Mouse (Mus musculus) layer of hippocampus, postnatal 14 days (tissue): ENCODE results near the gene Xpot. TPM values are rescaled to one million over a fixed set of nuclear protein-coding genes. Genes with fewer than 3 reads are reported as not detected.

Experiments used
- DNase-seq, 2 experiments: peaks; one replicate each; pipeline ENCODE4 v3.0.0; 2021 to 2022; ENCODE audit warnings: low spot score in 2 of 2, mixed read lengths in 1 of 2
- total RNA-seq, 2 experiments: library from RNA; stranded (reverse); gene quantifications; 2 replicates each; pipeline ENCODE4 v1.2.3; 2021

Gene Xpot
- total RNA-seq, 2 experiments from 2014 or later: 65.4 to 68.9 TPM

DNA sequence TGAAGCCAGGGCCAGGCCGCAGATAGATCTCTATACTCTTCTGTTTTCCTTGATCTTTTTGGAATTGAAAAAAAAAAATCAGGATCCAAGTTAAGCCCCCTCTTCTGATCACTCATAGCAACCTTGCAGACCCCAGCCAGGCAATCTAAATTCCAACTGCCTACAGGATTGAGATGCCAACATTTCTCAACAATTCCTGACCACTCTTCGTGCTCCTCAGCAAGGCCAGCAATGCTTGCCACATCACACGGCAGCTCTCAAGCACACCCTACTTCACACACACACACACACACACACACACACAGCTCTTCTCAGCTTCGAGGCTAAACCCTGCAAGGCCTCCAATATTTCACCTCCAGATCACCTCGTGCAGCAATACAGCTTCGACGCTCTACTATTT is 2.5 kb downstream of the Xpot start:
- no peak for DNase-seq

- no peak for DNase-seq
Observed at GRCm38 (mm10) chr10:121622431-121622830, 3.7 kb downstream of the Xpot start.

- no peak for DNase-seq
Observed at GRCm38 (mm10) chr10:121615935-121616334, 10.2 kb downstream of the Xpot start.

GRCm38 (mm10) chr10:121615146-121615870 is 10.8 kb downstream of the Xpot start:
- DNase-seq: no peak

GRCm38 (mm10) chr10:121613570-121613969 is 12.6 kb downstream of the Xpot start:
- no peak for DNase-seq

DNA sequence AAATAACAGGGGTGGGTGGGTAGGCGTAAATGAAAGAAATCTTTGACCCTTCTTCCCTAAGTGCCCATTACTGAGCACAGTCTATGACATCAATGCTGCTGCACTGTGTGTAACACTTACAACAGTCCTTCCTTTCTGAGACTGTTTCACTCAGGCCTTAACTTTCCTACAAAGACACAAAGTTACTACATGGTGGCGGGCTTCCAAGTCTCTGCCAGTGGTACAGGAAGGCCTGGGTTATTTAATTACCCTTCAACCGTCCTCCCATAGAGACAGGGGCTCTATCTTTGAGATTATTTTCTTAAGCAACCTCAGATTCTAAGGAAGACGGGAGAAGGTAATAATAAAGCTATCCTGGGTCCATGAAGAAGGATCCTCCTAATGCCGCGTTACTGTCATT is 13.7 kb downstream of the Xpot start:
- DNase-seq: no peak

GRCm38 (mm10) chr10:121611587-121611986 is 14.5 kb downstream of the Xpot start:
- DNase-seq: no peak

GRCm38 (mm10) chr10:121608177-121608576 is 18.0 kb downstream of the Xpot start:
- DNase-seq: no peak

GRCm38 (mm10) chr10:121604632-121605344 is 21.3 kb downstream of the Xpot start:
- DNase-seq: no peak

- no peak for DNase-seq
Observed at GRCm38 (mm10) chr10:121603556-121603955, 22.6 kb downstream of the Xpot start.

DNA sequence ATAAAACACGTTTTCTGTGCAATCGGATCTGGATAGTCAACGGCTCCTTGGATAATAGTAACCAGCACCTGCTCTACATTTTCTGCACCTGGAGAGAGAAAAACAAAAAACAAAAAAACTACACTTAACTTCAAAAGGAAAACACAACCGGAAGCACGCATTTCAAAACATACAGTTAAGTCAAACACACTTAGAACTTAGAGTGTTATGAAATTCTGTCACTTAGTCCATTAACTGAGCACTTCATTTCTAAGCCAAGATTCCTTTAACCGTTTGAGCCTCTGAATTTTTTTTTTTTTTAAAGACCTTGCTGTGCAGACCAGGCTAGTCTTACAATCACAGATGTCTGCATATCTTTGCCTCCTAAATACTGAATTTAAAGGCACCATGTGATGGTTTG is 24.9 kb downstream of the Xpot start:
- DNase-seq: no peak

DNA sequence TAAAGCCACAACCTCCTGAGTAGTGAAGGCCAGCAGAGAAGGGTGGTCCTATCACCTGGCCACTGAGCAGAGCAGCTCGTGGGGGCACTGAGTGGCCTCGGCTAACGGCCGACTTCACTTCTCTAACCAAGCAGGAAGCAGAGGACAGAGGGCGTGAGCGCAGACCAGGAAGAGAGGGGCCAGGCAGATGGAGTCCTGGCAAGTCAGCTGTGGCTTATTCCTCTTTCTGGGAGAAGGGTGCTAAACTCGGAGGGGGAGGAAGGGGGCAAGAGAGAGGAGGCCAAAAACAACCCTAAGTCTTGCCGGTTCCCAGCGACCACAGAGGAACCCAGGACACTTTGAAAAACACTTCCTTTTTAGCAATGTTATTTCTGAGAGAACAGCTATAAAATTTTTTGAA is 29.6 kb downstream of the Xpot start:
- no peak for DNase-seq

- no peak for DNase-seq
Observed at GRCm38 (mm10) chr10:121591106-121591505, 35.0 kb downstream of the Xpot start.

DNA sequence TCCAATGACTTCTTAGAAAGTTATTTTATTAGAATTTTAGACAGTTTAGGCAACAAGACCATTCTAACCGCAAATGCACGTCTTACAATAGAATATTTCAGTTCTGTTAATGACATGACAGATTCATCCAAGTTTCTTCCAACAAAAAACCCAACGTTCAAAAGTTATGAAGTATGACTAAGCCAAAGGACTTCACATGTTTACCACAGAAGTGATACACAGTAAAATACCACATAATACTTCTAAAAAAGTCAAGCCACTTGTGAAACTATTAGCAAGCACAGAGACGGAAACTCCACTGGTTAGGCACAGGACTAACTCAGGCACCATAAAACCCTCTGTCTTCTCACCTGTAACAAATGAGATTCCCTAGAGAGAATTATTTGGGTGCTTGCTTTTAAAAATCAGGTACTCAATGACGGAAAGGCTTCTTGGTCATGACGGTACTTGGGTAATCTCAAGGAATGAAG is 38.7 kb downstream of the Xpot start:
- DNase-seq: no peak

DNA sequence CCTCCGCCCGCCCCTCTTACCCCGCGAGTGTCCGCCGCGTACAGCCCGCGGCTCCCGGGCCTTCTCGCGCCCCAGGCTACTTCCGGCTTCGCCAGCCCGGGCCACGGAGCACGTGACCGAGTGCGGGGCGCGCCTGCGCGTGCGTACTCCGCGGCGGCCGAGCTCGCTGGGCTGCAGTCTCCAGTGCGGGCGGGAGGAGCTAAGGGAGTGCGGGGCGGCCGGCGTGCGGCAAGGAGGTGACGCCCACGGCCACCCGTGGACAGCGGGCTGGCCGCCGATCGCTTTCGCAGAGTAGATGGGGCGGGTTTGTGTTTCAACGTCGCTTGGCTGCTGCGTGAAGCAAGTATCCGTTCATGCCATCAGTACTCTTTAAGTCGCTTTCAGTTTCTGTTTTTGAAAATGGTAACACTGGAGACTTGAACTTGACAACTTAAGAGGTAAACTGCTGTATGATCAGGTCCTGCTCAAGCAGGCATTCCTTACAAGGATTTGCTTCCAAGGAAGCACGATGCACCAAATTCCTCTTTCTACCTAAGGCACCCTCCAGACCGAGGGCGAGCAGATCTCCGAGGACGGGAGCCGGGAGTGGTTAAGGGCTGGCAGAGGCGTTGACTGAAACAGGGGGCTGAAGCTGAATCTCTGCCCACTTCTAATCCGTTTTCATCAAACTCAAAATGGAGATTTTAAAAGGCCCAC is 39.3 kb downstream of the Xpot start, which contains the start of gene Tbk1:
Gene Tbk1, minus strand, starts transcription at position 113 of the 696 bp plus-strand sequence.
- DNase-seq: peak; percentile 86 to 94

GRCm38 (mm10) chr10:121585791-121586642 is 40.1 kb downstream of the Xpot start:
- no peak for DNase-seq

- DNase-seq: no peak
Observed at GRCm38 (mm10) chr10:121585056-121585790, 40.9 kb downstream of the Xpot start.

GRCm38 (mm10) chr10:121584033-121584432 is 42.1 kb downstream of the Xpot start:
- no peak for DNase-seq

- DNase-seq: no peak
Observed at GRCm38 (mm10) chr10:121583016-121583415, 43.1 kb downstream of the Xpot start.

DNA sequence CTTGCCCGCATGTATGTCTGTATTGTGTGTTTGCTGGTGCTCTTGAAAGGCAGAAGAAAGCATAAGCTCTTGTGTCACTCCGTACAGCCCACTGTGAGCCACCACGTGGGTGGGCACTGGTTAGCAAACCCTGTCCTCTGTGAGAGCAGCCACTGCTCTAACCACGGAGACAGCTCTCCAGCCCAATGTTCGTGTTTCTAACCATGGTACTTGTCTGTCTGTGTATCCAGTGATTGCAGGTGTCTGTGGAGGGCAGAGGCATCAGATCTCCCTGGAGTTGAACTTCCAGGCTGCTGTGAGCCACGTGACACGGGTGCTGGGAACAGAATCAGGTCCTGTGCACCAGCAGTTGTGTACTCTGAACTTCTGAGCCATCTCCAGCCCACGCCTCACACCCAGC is 43.8 kb downstream of the Xpot start:
- no peak for DNase-seq
